Mouse (Mus musculus) cortical plate, adult 2 months (tissue): ENCODE data around the gene Cd37. TPM values are rescaled to one million over a fixed set of nuclear protein-coding genes. Genes with fewer than 3 reads are reported as not detected.
A peak's percentile ranks its signal among the peaks of the same experiment; 100 is the strongest.

Experiments
- H3K27ac ChIP-seq: fragments of 200-500 bp; 2 replicates; pipeline ENCODE4 v1.5.1; 2012; ENCODE audit warnings: low read length, control low read depth, inconsistent platforms; ENCODE audit not compliant: insufficient read depth
- H3K4me1 ChIP-seq: fragments of 200-500 bp; 2 replicates; pipeline ENCODE4 v1.6.1; 2011; ENCODE audit warnings: low read length; ENCODE audit not compliant: control insufficient read depth, insufficient read depth
- H3K4me3 ChIP-seq: fragments of 200-500 bp; 2 replicates; pipeline ENCODE4 v1.5.1; 2011; ENCODE audit warnings: mild to moderate bottlenecking, low read length, control low read depth; ENCODE audit not compliant: insufficient read depth
- CTCF ChIP-seq: fragments of 200-500 bp; IDR thresholded peaks from 2 replicates; pipeline ENCODE4 v1.5.1; 2011; ENCODE audit warnings: mild to moderate bottlenecking, control low read depth, low read length; ENCODE audit not compliant: insufficient read depth; ENCODE audit errors: extremely low read depth
- POLR2A ChIP-seq: fragments of 200-500 bp; IDR thresholded peaks from 2 replicates; pipeline ENCODE4 v1.6.1; 2011; ENCODE audit warnings: mild to moderate bottlenecking, low read length, control low read depth; ENCODE audit not compliant: insufficient read depth; ENCODE audit errors: extremely low read depth
- polyA plus RNA-seq: library from polyadenylated mRNA; depleted of rRNA; stranded (reverse); fragments of >200 nt; gene quantifications from 2 replicates; pipeline ENCODE4 v1.2.3, GENCODE M21; 2012

Gene Cd37
- polyA plus RNA-seq, 1 experiment = 11.9 TPM

DNA sequence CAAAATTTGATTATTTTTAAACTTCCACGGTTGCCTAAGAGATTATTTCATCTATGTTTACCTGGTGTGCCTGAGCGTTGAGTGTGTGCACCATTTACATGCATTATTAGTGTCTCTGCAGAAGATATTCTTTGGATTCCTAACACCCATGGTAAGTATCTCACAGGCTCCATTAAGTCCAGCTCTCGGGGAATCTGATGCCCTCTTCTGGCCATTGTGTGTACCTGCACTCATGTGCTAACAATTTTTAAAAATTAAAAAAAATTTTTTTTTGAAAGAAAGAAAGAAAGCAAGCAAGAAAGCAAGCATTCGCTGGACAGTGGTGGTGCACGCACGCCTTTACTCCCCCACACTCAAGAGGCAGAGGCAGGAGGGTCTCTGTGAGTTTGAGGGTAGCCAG lies 30.7 kb downstream of the Cd37 start:
- no peak overlapping the region for H3K4me3 ChIP-seq
- H3K4me1 ChIP-seq = peaks cover 2% of the 10 kb centered on the region; the same call in 1 of the 2 replicates
- TF ChIP-seq POLR2A (no peak), CTCF (no peak)
- no peak overlapping the region for H3K27ac ChIP-seq

DNA sequence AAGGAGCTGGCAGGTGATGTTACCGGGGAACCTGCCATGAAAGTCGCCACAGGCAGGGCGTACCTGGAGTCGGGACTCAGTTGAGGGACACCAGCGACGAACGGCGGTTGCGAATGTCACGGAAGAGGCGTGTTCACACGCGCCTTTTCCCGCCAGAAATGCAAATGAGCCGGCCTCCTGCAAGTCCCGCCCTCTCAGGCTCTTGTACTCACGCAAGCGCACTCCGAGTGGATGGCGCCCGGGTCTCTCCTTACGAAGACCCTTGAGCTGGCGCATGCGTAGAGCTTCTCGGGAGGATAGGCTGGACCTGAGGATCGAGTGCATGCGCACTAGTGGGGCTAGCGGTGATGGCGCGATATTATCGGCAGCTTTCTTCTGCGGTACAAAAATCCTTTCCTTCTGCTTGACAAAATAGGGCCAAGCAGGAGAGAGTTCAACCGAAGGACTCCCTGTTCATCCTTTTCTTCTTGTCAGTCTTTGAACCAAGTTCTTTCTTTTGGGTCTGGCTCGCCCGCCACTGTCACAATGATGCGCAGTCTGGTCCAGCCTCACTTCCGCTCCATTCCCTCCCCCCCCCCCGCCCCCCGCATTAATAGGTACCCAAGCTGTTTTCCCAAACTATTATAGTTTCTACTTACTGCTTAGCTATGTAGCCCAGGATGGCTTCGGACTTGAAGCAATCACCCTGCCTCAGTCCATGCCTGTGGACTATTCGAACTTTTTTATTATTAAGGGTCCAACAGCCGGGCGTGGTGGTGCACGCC lies 34.4 kb downstream of the Cd37 start, which contains the start of gene Ccdc155:
Gene Ccdc155, minus strand, starts transcription at position 513 of the 764 bp plus-strand sequence.
- Histone ChIP-seq H3K4me1 (peaks cover 2% of the 10 kb centered on the region; the same call in 1 of the 2 replicates), H3K4me3 (peak within 1 kb of the TSS; percentile 36), H3K27ac (no peak within 1 kb of the TSS)
- TF ChIP-seq CTCF = no peak
- TF ChIP-seq POLR2A = peak; percentile 92

DNA sequence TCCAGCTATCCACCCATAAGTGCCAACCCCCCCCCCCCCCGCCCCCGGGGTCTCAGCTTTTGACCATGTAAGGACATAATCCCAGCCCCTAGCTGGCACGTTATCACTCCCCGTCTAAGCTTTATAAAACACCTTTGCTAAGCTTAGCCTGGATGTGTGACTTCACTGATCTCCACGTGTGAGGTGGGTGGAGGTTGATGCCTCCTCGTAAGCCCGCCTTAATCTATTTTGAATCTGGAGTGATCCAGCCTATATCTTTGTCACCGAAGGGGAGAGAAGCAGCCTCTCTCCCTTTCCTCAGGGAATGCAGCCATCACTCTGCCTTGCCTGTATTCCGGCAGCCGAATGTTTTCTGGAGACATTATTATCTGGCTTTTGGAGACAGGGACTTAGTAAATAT lies 36.3 kb downstream of the Cd37 start:
- TF ChIP-seq POLR2A = peak; percentile 63; the same call in 1 of the 2 replicates
- no peak for TF ChIP-seq CTCF
- Histone ChIP-seq H3K27ac (0 out of 2 replicates have a peak overlapping the region, but pooled peaks have one; percentile 63), H3K4me3 (no peak overlapping the region), H3K4me1 (peaks cover 2% of the 10 kb centered on the region; the same call in 1 of the 2 replicates)

DNA sequence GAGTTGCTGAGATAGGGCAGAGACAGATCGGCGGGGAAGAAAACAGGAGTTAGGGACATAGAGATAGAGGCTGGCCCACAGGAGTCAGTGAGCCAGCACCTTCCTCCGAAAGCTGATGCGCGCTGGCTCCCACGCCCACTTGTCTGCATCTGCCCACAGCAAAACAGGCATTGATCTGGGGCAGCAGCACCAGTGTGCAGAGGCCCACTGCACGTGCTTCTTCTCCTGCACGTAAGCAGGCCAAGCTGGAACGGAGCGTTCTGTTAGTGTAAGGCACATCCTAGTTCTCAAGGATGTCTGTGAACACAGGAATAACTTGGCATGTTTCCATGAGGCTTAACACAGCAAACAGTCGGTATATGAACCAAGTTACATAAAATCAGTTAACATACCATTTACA lies 40.0 kb downstream of the Cd37 start:
- Histone ChIP-seq H3K4me1 (0 out of 2 replicates have a peak, but pooled peaks cover 2% of the 10 kb centered on the region), H3K27ac (peak overlapping the region; percentile 9; the same call in 1 of the 2 replicates), H3K4me3 (no peak overlapping the region)
- no peak for TF ChIP-seq CTCF
- no peak for TF ChIP-seq POLR2A

DNA sequence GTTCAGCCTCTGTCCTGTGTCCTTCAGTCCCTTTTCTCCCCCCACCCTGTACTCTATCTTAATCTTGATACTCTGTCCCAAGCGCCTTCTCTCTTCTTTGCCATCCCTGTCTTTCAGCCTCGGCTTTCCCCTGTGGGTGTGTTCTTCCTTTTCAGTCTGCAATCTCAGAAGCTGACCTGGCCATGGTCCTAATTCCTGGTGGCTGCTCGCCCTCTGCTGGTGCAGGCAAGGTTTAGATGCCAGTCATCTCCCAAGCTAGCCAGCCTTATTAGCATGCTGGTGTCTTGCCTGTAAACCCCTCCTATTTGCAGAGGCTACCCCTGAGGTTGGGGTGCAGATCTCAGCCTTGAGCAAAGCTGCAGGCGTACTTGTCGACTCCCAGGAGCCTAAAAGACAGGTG lies 40.5 kb downstream of the Cd37 start:
- TF ChIP-seq CTCF (peak; percentile 92), POLR2A (no peak)
- 0 out of 2 replicates have a peak, but pooled peaks cover 2% of the 10 kb centered on the region for H3K4me1 ChIP-seq
- H3K4me3 ChIP-seq = no peak overlapping the region
- H3K27ac ChIP-seq = peak overlapping the region; percentile 9; the same call in 1 of the 2 replicates

DNA sequence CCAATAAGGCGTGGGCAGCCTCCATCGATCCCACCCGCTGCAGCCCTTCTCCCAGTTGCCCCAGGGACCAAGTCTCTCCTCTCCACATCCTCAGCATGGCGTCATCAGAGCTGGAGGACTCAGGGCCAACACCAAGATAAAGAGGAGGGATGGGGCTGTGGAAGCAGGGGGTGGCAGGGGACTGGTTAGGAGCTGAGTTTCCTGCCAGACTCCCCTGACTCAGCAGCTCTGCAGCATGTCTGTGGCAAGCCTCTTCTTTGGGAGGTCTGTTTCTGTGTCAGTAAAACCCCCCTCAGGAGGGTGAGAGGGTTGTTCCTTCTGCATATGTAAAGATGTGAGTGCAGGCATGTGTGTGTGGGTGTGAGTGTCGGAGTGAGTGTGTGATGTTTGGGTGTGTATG lies 41.9 kb downstream of the Cd37 start:
- 0 out of 2 replicates have a peak, but pooled peaks cover 2% of the 10 kb centered on the region for H3K4me1 ChIP-seq
- H3K4me3 ChIP-seq = no peak overlapping the region
- no peak for TF ChIP-seq CTCF
- TF ChIP-seq POLR2A = no peak
- H3K27ac ChIP-seq = peak overlapping the region; percentile 16; the same call in 1 of the 2 replicates

DNA sequence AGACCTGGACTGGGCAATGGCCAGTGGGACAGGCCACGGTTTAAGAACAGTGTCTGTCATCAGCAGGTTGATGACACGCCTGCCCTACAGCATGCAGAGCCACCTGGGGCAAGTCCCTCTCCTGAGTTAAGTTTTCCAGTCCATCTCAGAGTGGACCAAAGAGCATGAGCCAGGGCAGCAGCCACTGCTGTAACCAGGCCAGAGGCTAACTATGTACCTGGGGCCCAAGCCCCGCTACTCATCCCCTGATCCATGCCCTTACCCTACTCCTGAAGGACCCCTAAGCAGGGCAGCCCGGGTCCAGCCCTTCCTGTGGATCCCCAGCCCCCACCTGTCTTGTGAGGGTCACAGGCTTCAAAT lies 42.8 kb downstream of the Cd37 start:
- 0 out of 2 replicates have a peak, but pooled peaks cover 2% of the 10 kb centered on the region for H3K4me1 ChIP-seq
- H3K4me3 ChIP-seq = no peak overlapping the region
- H3K27ac ChIP-seq = no peak overlapping the region
- no peak for TF ChIP-seq CTCF
- TF ChIP-seq POLR2A = no peak

DNA sequence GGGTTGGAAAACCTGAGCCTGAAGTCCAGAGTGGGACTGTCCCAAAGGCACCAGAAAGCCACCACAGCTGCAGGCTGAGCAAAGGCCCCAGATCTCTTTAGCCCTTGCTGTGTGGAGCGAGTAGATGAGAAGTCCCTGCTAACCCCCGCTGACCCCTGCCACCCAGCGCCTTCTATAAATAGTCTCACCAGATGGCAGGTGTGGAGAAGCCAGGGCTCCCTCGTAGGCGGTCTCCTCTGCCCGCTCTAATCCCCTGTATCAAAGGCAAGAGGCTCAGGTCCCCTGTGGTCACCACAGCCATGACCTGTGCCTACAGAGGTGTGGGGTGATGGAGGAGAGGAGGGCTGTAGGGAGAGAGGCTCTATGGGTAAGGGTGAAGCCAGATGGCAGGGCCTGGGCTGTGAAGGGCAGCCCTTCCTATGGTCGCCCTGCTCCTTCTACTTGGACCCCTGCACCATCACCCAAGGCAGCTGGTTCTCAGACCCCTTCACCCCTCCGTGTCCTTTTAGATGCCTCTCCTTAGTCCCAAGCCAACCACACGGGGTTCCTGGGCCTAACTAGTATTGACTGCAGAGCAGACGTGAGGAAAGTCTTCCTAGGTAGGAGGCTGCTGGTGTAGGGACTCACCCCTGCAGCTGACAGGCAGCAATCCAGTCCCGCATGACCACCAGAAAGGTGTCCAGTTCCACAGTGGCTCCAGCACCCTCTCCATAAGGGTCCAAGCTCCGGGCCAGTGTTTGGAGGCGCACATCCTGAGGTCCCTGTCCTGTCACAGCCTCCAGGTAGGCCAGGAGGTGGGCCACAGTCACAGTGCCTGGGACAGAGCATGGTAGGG lies 43.4 kb downstream of the Cd37 start:
- TF ChIP-seq POLR2A (no peak), CTCF (no peak)
- no peak overlapping the region for H3K4me3 ChIP-seq
- no peak overlapping the region for H3K27ac ChIP-seq
- 0 out of 2 replicates have a peak, but pooled peaks cover 2% of the 10 kb centered on the region for H3K4me1 ChIP-seq
